Mouse (Mus musculus) large intestine, adult 2 months (tissue): ENCODE measurements at regions not wholly inside any gene's neighbourhood (a gene's known extent, or its start where the extent isn't known, plus 50 kb on each side); places are given as distances from the start of the nearest gene placed in this dataset.
A peak's percentile ranks its signal among the peaks of the same experiment; 100 is the strongest.

Experiments
- DNase-seq: peaks from one replicate; pipeline ENCODE4 v3.0.0-alpha.2; 2012; ENCODE audit warnings: low read depth, low spot score
- WGBS: fragments of 180-500 bp; shearing (Covaris S2); methylation state at CpG from one replicate; pipeline ENCODE4 v1.1.7; 2018; 5-methylcytosine and 5-hydroxymethylcytosine counted together

- WGBS = 86% methylated on average over 5 of the region's 5 CpGs
- no peak for DNase-seq
Observed at GRCm38 (mm10) chr8:115554185-115554584, 153.4 kb downstream of the Maf start.

- 75% methylated on average over 5 of the region's 5 CpGs for WGBS
- DNase-seq = no peak
Observed at GRCm38 (mm10) chr8:115551262-115551661, 156.3 kb downstream of the Maf start.

- DNase-seq = no peak
- 86% methylated on average over 1 of the region's 1 CpGs for WGBS
Observed at GRCm38 (mm10) chr8:115549112-115549511, 158.5 kb downstream of the Maf start.

- no peak for DNase-seq
Observed at GRCm38 (mm10) chr8:115544067-115544466, 163.5 kb downstream of the Maf start.

GRCm38 (mm10) chr8:115542935-115543334 lies 164.7 kb downstream of the Maf start:
- WGBS = 85% methylated on average over 3 of the region's 3 CpGs
- DNase-seq = no peak

More at GRCm38 (mm10) chr8:115544067-115544466, 163.5 kb downstream of the Maf start:
- WGBS = 49% methylated on average over 6 of the region's 6 CpGs

GRCm38 (mm10) chr8:115539600-115539999 lies 168.0 kb downstream of the Maf start:
- 81% methylated on average over 9 of the region's 9 CpGs for WGBS
- DNase-seq = no peak

GRCm38 (mm10) chr8:115538236-115538635 lies 169.4 kb downstream of the Maf start:
- no peak for DNase-seq
- WGBS = 84% methylated on average over 4 of the region's 4 CpGs

GRCm38 (mm10) chr8:115537761-115538160 lies 169.8 kb downstream of the Maf start:
- whole genome bisulfite sequencing = 73% methylated on average over 5 of the region's 5 CpGs
- no peak for DNase-seq

- no peak for DNase-seq
- WGBS = 65% methylated on average over 19 of the region's 19 CpGs
Observed at GRCm38 (mm10) chr8:115536554-115537346, 170.8 kb downstream of the Maf start.

- no peak for DNase-seq
- 78% methylated on average over 8 of the region's 8 CpGs for WGBS
Observed at GRCm38 (mm10) chr8:115536001-115536400, 171.6 kb downstream of the Maf start.

GRCm38 (mm10) chr8:115534030-115534429 lies 173.6 kb downstream of the Maf start:
- no peak for DNase-seq
- 57% methylated on average over 2 of the region's 2 CpGs for WGBS

- 76% methylated on average over 6 of the region's 6 CpGs for WGBS
- no peak for DNase-seq
Observed at GRCm38 (mm10) chr8:115531343-115531742, 176.3 kb downstream of the Maf start.

GRCm38 (mm10) chr8:115529568-115530342 lies 177.8 kb downstream of the Maf start:
- DNase-seq = no peak

GRCm38 (mm10) chr8:115528879-115529278 lies 178.7 kb downstream of the Maf start:
- no peak for DNase-seq
- WGBS = 94% methylated on average over 11 of the region's 11 CpGs

More at GRCm38 (mm10) chr8:115529568-115530342, 177.8 kb downstream of the Maf start:
- 20% methylated on average over 14 of the region's 14 CpGs for WGBS

GRCm38 (mm10) chr8:115525149-115525548 lies 182.4 kb downstream of the Maf start:
- DNase-seq = peak; percentile 16
- 68% methylated on average over 8 of the region's 8 CpGs for WGBS

- DNase-seq = no peak
- WGBS = 40% methylated on average over 8 of the region's 8 CpGs
Observed at GRCm38 (mm10) chr8:115524713-115525112, 182.9 kb downstream of the Maf start.

- peak; percentile 48 for DNase-seq
Observed at GRCm38 (mm10) chr8:115522527-115522926, 185.1 kb downstream of the Maf start.

GRCm38 (mm10) chr8:115515647-115516046 lies 191.9 kb downstream of the Maf start:
- no peak for DNase-seq
- 58% methylated on average over 4 of the region's 4 CpGs for WGBS

More at GRCm38 (mm10) chr8:115522527-115522926, 185.1 kb downstream of the Maf start:
- WGBS = 26% methylated on average over 5 of the region's 5 CpGs

- no peak for DNase-seq
- 67% methylated on average over 3 of the region's 3 CpGs for WGBS
Observed at GRCm38 (mm10) chr8:115514485-115514884, 193.1 kb downstream of the Maf start.

GRCm38 (mm10) chr8:115507180-115507579 lies 200.4 kb downstream of the Maf start:
- DNase-seq = no peak

GRCm38 (mm10) chr8:115506741-115507140 lies 200.9 kb downstream of the Maf start:
- no peak for DNase-seq
- WGBS = 64% methylated on average over 10 of the region's 10 CpGs

More at GRCm38 (mm10) chr8:115507180-115507579, 200.4 kb downstream of the Maf start:
- WGBS = 95% methylated on average over 4 of the region's 4 CpGs
